Mouse (Mus musculus) right cerebral cortex, adult 18-20 months (tissue): ENCODE measurements around the gene S1pr4.
A peak's percentile ranks its signal among the peaks of the same experiment; 100 is the strongest.

Experiments used
- DNase-seq: peaks from one replicate; pipeline ENCODE4 v3.0.0; 2022; ENCODE audit warnings: mixed read lengths

Gene S1pr4

DNA sequence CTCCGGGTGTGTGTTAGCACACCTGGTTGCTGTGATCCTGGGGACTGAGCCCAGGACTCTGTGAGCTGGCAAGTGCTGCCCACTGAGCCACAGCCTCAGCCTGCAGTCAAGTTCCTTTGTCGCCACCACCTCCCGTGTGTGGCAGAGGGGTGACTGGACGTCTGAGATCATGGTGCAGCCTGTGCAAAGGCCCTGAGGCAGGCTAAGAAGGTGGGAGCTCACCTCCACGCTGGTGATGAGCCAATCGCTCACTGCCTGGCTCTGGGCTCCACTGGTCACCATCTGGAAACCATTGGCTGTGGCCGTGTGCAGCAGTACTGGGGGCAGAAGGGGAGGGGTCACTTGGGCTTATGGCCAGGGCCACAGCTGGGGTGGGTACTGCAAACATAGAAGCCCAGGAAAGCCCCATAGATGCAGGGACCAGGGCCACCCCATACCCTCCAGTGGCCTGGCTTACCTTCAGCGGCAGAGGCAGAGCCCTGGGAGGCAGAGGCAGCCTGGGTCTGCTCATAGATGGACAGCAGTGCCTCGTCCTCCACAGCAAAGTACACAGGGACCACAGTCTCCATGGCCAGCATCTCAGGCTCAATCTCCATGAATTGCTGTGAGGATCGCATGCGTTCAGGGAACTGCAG, 7.2 kb downstream of the S1pr4 start:
- no peak for DNase-seq

- no peak for DNase-seq
Observed at GRCm38 (mm10) chr10:81491018-81491417, 8.9 kb downstream of the S1pr4 start.

- DNase-seq = no peak
Observed at GRCm38 (mm10) chr10:81489941-81490340, 10.0 kb downstream of the S1pr4 start.

- DNase-seq = no peak
Observed at GRCm38 (mm10) chr10:81488081-81488480, 11.9 kb downstream of the S1pr4 start.

- no peak for DNase-seq
Observed at GRCm38 (mm10) chr10:81486496-81486895, 13.4 kb downstream of the S1pr4 start.

DNA sequence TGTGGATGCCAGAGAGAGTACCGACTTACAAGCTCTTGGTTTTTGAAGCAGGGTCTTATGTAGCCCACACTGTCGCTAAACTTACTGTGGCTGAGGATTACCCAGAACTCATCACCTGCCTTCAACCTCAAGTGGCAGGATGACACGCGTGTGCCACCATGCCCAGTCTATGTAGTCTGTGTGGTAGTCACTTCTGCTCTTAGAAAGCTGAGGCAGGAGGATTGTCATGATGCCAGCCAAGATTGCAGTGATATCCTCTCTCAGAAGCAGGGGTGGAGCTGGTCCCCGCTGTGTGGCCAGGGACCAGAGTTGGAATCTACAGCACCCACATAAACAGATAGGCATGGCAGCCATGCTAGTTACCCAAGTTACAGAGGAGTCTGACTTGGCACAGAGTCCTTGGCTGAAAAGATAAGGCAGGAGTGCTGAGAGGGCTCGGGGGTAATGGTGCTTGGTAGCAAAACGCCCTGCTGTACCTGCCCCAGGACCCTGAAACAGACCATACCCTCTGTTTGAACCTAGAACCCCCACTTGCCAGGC, 14.4 kb downstream of the S1pr4 start:
- no peak for DNase-seq

GRCm38 (mm10) chr10:81485060-81485449, 14.9 kb downstream of the S1pr4 start:
- DNase-seq = no peak

DNA sequence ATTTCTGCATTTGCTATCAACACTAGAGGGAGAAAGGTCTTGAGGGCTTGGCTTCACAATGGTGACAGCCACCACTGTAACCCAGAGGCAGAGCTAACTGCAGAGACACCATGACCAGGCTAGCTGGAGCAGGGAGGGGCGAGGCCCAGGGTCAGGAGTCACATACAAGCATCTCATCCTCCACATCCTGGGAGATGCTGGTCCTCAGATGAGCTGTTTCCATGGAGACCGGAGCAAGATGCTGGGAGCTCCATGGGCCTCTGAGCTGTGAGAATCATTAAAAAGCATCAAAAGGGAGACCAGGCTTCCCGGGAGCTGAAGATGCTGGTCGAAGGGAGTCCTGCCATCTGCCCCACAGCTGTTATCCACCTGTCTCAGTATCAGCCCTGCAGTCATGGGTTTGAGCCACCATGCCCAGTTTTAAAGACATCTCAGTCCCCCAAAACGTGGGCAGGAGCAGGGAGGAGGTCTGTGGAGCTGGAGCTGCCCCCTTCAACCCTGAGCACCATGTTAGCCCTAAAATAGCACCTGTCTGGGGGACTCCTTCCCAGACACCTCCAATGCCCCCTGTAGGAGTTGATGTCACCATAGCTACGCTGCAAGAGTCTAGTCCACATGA, 15.4 kb downstream of the S1pr4 start:
- no peak for DNase-seq

GRCm38 (mm10) chr10:81483983-81484382, 15.9 kb downstream of the S1pr4 start:
- no peak for DNase-seq

GRCm38 (mm10) chr10:81482533-81482889, 17.4 kb downstream of the S1pr4 start, which contains the start of gene Celf5:
Gene Celf5 (minus strand): TSS chr10:81482709.
- DNase-seq = peak; percentile 77

GRCm38 (mm10) chr10:81481605-81482532, 18.1 kb downstream of the S1pr4 start:
- no peak for DNase-seq

DNA sequence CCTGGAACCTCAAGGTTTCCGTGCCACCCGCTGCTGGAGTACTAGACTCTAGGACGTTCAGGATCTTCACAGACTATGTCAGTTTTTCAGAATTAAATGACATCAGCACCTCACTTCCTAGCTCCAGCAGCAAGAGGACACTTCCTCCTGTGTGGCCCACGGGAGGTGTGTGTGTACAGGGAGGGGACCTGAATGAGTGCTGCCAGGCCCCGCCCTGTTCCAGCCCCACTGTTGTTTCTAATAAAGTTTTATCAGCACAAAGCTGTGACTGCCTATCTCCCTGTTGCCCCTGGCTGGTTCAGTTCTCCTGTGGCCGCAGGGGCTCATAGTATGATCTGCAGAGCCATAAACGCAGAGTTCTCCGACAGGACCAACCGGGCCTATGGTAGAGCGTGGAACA, 25.5 kb downstream of the S1pr4 start:
- DNase-seq = no peak

GRCm38 (mm10) chr10:81473003-81473451, 26.9 kb downstream of the S1pr4 start:
- peak; percentile 96 for DNase-seq

GRCm38 (mm10) chr10:81472403-81473002, 27.4 kb downstream of the S1pr4 start:
- no peak for DNase-seq

- DNase-seq = peak; percentile 73
Observed at GRCm38 (mm10) chr10:81470454-81470853, 29.5 kb downstream of the S1pr4 start.

DNA sequence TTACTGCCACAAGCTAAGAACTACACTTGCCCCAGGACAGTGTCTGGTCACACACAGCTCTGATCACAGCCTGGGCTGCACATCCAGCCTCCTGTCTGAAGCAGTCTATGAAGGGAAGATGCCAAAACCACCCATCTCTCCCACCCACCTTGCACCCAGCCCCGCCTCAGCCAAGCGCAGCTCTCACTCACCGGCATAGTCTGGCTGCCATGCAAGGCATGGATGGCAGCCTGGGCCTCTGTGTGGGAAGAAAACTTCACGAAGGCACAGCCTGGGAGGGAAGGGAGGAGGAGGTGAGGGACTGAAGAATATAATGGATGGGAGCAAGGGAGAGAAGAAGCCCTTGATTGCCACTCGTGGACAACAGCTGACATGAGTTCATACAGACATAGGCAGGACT, 30.7 kb downstream of the S1pr4 start:
- DNase-seq = peak; percentile 90

- DNase-seq = no peak
Observed at GRCm38 (mm10) chr10:81467670-81468235, 32.2 kb downstream of the S1pr4 start.

DNA sequence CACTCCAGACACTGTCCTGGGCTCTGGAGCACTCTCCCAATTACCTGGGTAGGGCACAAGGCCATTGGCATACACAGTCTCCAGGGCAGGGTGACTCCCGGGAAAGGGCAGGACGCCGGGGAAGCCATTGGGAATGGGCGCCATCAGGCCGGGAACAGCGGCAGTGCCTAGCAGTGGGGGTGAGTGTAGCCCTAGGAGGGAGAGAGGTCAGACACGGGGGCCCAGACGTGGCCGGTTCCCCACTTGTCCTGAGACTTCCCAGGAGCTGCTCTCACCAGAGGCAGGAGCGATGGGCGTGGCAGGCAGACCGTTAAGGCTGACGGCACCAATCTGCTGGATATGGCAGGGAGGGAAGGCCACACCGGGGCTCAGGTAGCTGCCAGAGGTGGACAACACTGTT, 33.1 kb downstream of the S1pr4 start:
- no peak for DNase-seq

GRCm38 (mm10) chr10:81466066-81466465, 33.9 kb downstream of the S1pr4 start:
- no peak for DNase-seq

DNA sequence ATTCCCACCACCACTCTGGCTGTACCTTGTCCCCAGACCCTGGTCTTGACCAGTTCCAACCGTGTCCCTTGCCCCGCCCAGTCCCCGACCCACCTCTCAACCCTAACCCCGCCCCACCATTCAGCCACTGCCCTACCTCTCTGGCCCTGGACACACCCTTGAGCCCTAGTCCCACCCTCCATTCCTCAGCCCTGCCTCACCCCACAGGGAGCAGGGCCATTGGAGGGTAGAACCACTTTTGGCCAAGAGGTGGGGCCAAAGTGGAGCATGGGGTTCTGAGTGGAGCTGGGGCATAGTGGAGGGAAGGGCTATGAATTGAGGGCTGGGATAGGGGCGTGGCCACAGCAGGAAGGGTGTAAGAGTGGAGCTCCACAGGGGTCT, 34.7 kb downstream of the S1pr4 start:
- no peak for DNase-seq

GRCm38 (mm10) chr10:81464405-81465264, 35.3 kb downstream of the S1pr4 start:
- DNase-seq = no peak

DNA sequence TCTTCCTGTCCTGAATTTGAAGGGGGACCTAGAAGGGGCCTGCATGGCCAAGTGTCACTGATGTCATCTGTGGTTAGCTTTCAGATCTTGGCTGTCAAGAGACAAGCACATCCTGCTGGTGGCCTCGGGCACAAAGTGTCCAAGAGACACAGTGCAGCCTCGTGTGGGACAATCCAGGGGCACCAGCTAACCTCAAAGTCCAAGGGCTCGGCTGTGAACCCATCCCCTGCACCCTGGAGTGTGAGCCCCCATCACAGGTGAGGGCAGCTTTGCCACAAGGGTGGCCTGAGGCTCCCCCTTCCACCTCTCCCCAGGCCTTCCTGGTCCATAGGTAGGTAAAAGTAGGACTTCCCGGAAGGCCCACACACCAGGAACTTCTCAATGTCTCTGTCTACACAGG, 36.4 kb downstream of the S1pr4 start:
- DNase-seq = peak; percentile 1
